Mouse (Mus musculus): Measurements from ENCODE around the gene Loxl3. TPM values are rescaled to one million over a fixed set of nuclear protein-coding genes. Genes with fewer than 3 reads are reported as not detected.
A peak's percentile ranks its signal among the peaks of the same experiment; 100 is the strongest.

Loxl3 gene
- polyA plus RNA-seq, 1 experiment from 2014 or later, result 8.0 TPM

DNA sequence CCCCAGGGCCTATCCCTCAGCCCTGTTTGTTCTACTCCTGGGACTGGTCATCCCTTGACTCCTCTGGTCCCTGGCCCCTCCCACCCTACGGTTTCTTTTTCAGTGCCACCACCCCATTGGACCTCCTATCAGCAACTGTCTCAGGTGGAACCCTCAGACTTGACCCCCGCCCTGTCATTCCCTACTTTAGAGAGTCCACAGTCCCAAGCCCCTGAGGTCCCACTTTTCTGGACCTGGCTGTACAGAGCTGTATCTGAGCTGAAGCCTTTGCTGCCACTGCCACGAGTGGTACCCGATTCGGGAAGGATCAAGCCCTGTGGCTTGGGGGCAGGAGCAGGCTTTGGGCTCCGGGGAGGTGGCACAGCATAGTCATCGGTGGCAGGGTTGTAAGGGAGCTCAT lies 2.9 kb upstream of the Loxl3 start:
- H3K36me3 ChIP-seq, result peaks cover 6% of the 10 kb centered on the region; the same call in 1 of the 2 replicates
- peaks cover 64% of the 10 kb centered on the region for H3K27me3 ChIP-seq (replicated peaks)
- no peak overlapping the region for H3K4me2 ChIP-seq
- no peak overlapping the region for H3K27ac ChIP-seq (ENCODE audit: poor library complexity, severe bottlenecking)
- H3K4me3 ChIP-seq, result no peak overlapping the region
- H3K9me3 ChIP-seq (replicated peaks), result no peaks in the 10 kb centered on the region
- peaks cover 44% of the 10 kb centered on the region for H3K4me1 ChIP-seq (replicated peaks)
- no peak for ATAC-seq (ENCODE audit: insufficient number of reproducible peaks, low FRiP score)
- no peak overlapping the region for H3K9ac ChIP-seq
- 78% methylated on average over 7 of the region's 7 CpGs for WGBS

DNA sequence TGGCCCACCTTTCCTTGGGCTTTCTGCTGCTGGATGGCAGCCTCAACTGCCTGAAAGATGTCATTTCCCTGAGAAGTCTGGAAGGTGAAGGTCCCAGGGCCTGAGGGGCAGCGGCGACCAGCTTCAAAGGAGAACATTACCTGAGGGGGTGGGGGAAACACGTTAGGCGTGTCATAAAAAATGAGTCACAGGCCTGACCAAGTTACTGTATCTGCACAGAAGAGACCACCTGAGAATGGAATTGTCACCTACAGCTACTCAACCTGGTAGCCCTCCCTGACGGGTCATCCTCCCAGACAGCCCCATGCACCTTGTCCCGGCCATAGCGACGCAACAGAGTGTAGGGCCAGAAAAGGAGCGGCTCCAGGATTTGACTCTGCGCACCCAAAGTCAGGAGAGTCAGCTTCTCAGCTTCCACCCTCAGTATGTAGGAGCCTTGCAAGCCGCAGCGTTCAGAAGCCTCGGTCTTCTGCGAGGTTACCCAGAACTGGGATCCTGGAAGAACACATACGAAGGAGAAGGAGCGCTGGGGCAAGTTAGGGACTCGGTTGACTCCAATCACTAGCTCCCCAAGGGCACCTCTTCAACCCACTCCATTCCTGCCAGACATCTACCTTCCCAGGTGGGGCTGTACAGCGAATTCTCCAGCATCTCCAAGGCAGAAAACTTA lies 1.9 kb upstream of the Loxl3 start:
- 37% methylated on average over 18 of the region's 18 CpGs for WGBS
- Histone ChIP-seq H3K4me2 (peak overlapping the region; percentile 76), H3K9me3 (replicated peaks) (no peaks in the 10 kb centered on the region), H3K4me1 (replicated peaks) (peaks cover 44% of the 10 kb centered on the region), H3K27me3 (replicated peaks) (peaks cover 70% of the 10 kb centered on the region), H3K27ac (ENCODE audit: poor library complexity, severe bottlenecking) (no peak overlapping the region), H3K36me3 (peaks cover 6% of the 10 kb centered on the region; the same call in 1 of the 2 replicates), H3K4me3 (peak overlapping the region; percentile 73), H3K9ac (peak overlapping the region; percentile 75; the same call in 1 of the 2 replicates)
- no peak for ATAC-seq (ENCODE audit: insufficient number of reproducible peaks, low FRiP score)

GRCm38 (mm10) chr6:83032769-83033191 lies 1.2 kb upstream of the Loxl3 start:
- Histone ChIP-seq H3K36me3 (peaks cover 6% of the 10 kb centered on the region; the same call in 1 of the 2 replicates), H3K4me3 (peak overlapping the region; percentile 73), H3K9ac (peak overlapping the region; percentile 75), H3K4me2 (peak overlapping the region; percentile 76), H3K4me1 (replicated peaks) (peaks cover 41% of the 10 kb centered on the region), H3K9me3 (replicated peaks) (no peaks in the 10 kb centered on the region), H3K27ac (ENCODE audit: poor library complexity, severe bottlenecking) (0 out of 2 replicates have a peak overlapping the region, but pooled peaks have one; percentile 2), H3K27me3 (replicated peaks) (peaks cover 70% of the 10 kb centered on the region)
- peak; percentile 64 for ATAC-seq (ENCODE audit: insufficient number of reproducible peaks, low FRiP score)
- under 1% methylated on average over 31 of the region's 31 CpGs for WGBS

GRCm38 (mm10) chr6:83034463-83035055 lies 586 bp downstream of the Loxl3 start:
- no peak for ATAC-seq (ENCODE audit: insufficient number of reproducible peaks, low FRiP score)
- WGBS, result 27% methylated on average over 5 of the region's 5 CpGs
- Histone ChIP-seq H3K27ac (ENCODE audit: poor library complexity, severe bottlenecking) (peak overlapping the region; percentile 8; the same call in 1 of the 2 replicates), H3K4me1 (replicated peaks) (peaks cover 46% of the 10 kb centered on the region), H3K4me3 (peak overlapping the region; percentile 73), H3K27me3 (replicated peaks) (peaks cover 58% of the 10 kb centered on the region), H3K36me3 (peaks cover 6% of the 10 kb centered on the region; the same call in 1 of the 2 replicates), H3K4me2 (peak overlapping the region; percentile 76), H3K9ac (peak overlapping the region; percentile 75; the same call in 1 of the 2 replicates), H3K9me3 (replicated peaks) (no peaks in the 10 kb centered on the region)

- 70% methylated on average over 8 of the region's 8 CpGs for WGBS
- peaks cover 29% of the 10 kb centered on the region for H3K4me1 ChIP-seq (replicated peaks)
- no peak overlapping the region for H3K4me2 ChIP-seq
- H3K36me3 ChIP-seq, result no peaks in the 10 kb centered on the region
- no peak for ATAC-seq (ENCODE audit: insufficient number of reproducible peaks, low FRiP score)
- peaks cover 54% of the 10 kb centered on the region for H3K27me3 ChIP-seq (replicated peaks)
- H3K4me3 ChIP-seq, result no peak overlapping the region
- H3K27ac ChIP-seq (ENCODE audit: poor library complexity, severe bottlenecking), result no peak overlapping the region
- no peaks in the 10 kb centered on the region for H3K9me3 ChIP-seq (replicated peaks)
- H3K9ac ChIP-seq, result no peak overlapping the region
These were observed 3.2 kb downstream of the Loxl3 start for GRCm38 (mm10) chr6:83037188-83037587.

DNA sequence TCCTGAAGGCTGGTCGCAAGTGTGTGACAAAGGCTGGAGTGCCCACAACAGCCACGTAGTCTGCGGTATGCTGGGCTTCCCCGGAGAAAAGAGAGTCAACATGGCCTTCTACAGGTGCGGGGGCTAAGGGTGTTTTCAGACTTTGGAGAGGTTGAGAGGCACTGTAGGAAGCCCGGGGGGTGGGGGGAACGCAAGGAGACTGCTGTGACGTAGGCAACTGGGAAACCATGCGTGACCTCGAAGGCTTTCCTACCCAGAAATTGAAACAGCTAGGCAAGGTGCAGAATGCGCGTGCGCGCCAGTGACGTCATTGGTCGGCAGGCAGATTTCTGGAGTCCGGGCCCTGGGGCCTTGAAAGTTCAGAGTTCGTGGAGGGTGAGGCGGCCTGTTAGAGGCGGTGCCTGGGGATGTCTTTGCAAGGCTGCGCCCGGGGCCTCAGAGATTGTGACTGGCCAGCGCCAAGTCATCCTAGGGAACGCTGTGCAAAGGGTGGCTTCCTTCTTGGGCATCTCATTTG lies 4.6 kb downstream of the Loxl3 start:
- Histone ChIP-seq H3K36me3 (no peaks in the 10 kb centered on the region), H3K4me1 (replicated peaks) (peaks cover 26% of the 10 kb centered on the region), H3K4me2 (peak overlapping the region; percentile 59), H3K4me3 (peak overlapping the region; percentile 21), H3K9ac (no peak overlapping the region), H3K27me3 (replicated peaks) (peaks cover 64% of the 10 kb centered on the region), H3K9me3 (replicated peaks) (no peaks in the 10 kb centered on the region), H3K27ac (ENCODE audit: poor library complexity, severe bottlenecking) (no peak overlapping the region)
- peak; percentile 75 for ATAC-seq (ENCODE audit: insufficient number of reproducible peaks, low FRiP score)
- WGBS, result 11% methylated on average over 24 of the region's 24 CpGs

DNA sequence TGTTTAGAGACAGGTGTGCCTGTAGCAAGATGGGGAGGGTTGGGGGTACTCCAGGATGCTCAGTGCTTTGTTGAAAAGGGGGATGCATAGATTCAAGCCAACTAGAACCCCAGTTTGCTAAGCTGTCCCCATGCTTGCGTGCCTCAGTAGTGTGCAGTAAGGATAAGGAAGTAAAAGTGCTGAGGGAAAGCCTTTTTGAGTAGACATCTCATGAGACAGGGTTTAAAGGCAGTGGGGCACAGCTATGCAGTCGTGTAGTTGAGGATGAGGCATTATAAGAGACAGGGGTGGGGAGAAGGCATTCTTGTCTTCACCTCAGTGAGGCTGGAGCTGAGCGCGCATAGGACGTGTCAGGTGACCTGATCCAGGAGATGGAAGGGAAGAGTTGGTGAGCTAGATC lies 6.6 kb downstream of the Loxl3 start:
- ATAC-seq (ENCODE audit: insufficient number of reproducible peaks, low FRiP score), result no peak
- H3K27ac ChIP-seq (ENCODE audit: poor library complexity, severe bottlenecking), result no peak overlapping the region
- peaks cover 62% of the 10 kb centered on the region for H3K27me3 ChIP-seq (replicated peaks)
- H3K4me2 ChIP-seq, result no peak overlapping the region
- H3K36me3 ChIP-seq, result no peaks in the 10 kb centered on the region
- no peak overlapping the region for H3K4me3 ChIP-seq
- H3K9ac ChIP-seq, result no peak overlapping the region
- H3K9me3 ChIP-seq (replicated peaks), result no peaks in the 10 kb centered on the region
- 76% methylated on average over 5 of the region's 5 CpGs for WGBS
- peaks cover 27% of the 10 kb centered on the region for H3K4me1 ChIP-seq (replicated peaks)

DNA sequence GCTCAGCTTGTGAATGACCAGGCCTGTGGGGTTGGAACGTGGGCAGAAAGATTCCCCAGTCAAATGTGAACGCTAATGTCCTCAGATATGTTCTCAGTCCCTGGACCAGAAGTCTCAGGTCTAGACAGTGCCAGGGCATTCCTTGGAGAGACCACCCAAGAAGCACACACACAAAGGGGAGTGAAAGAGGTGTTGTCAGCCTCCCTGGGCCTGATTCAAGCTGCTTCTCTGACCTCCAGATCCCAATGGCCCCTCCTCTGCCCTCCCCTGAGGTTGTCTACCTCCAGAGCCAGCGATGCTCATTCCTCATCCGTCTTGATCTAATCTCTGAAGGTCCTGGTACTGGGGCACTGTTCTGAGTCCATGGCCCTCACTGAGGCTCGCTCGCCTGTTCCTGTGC lies 9.6 kb downstream of the Loxl3 start:
- 56% methylated on average over 6 of the region's 6 CpGs for WGBS
- no peak overlapping the region for H3K4me2 ChIP-seq
- no peak overlapping the region for H3K4me3 ChIP-seq
- no peaks in the 10 kb centered on the region for H3K36me3 ChIP-seq
- H3K9me3 ChIP-seq (replicated peaks), result no peaks in the 10 kb centered on the region
- H3K4me1 ChIP-seq (replicated peaks), result peaks cover 22% of the 10 kb centered on the region
- no peak for ATAC-seq (ENCODE audit: insufficient number of reproducible peaks, low FRiP score)
- peak overlapping the region; percentile 66; the same call in 1 of the 2 replicates for H3K27ac ChIP-seq (ENCODE audit: poor library complexity, severe bottlenecking)
- H3K9ac ChIP-seq, result no peak overlapping the region
- peaks cover 59% of the 10 kb centered on the region for H3K27me3 ChIP-seq (replicated peaks)

- Histone ChIP-seq H3K4me1 (replicated peaks) (peaks cover 20% of the 10 kb centered on the region), H3K9me3 (replicated peaks) (no peaks in the 10 kb centered on the region), H3K36me3 (no peaks in the 10 kb centered on the region), H3K27me3 (replicated peaks) (peaks cover 64% of the 10 kb centered on the region), H3K27ac (ENCODE audit: poor library complexity, severe bottlenecking) (peak overlapping the region; percentile 66), H3K4me3 (no peak overlapping the region), H3K4me2 (no peak overlapping the region), H3K9ac (no peak overlapping the region)
- 82% methylated on average over 5 of the region's 5 CpGs for WGBS
- no peak for ATAC-seq (ENCODE audit: insufficient number of reproducible peaks, low FRiP score)
These were observed 10.0 kb downstream of the Loxl3 start for GRCm38 (mm10) chr6:83043993-83044392.

- H3K36me3 ChIP-seq, result 0 out of 2 replicates have a peak, but pooled peaks cover 4% of the 10 kb centered on the region
- 29% methylated on average over 9 of the region's 9 CpGs for WGBS
- H3K9me3 ChIP-seq (replicated peaks), result no peaks in the 10 kb centered on the region
- H3K4me2 ChIP-seq, result no peak overlapping the region; the same call in 1 of the 2 replicates
- no peak overlapping the region for H3K9ac ChIP-seq
- H3K27me3 ChIP-seq (replicated peaks), result peaks cover 68% of the 10 kb centered on the region
- peaks cover 20% of the 10 kb centered on the region for H3K4me1 ChIP-seq (replicated peaks)
- ATAC-seq (ENCODE audit: insufficient number of reproducible peaks, low FRiP score), result peak; percentile 79
- H3K4me3 ChIP-seq, result no peak overlapping the region
- peak overlapping the region; percentile 66 for H3K27ac ChIP-seq (ENCODE audit: poor library complexity, severe bottlenecking)
These were observed 10.8 kb downstream of the Loxl3 start for GRCm38 (mm10) chr6:83044742-83045141.

DNA sequence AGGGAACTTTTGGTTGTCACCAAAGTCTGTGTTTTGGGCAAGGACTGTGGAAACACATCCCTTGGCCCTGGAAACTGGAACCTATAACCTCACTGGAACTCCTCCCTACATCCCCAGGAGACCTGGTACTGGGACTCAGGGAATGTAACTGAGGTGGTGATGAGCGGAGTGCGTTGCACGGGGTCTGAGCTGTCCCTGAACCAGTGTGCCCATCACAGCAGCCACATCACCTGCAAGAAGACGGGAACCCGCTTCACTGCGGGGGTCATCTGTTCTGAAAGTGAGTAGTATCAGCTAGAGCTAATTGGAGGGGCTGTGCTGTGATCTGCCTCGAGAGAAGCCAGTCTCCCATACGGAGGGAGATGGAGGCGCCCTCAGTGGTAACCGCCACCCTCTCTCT lies 15.4 kb downstream of the Loxl3 start:
- peaks cover 19% of the 10 kb centered on the region for H3K4me1 ChIP-seq (replicated peaks)
- ATAC-seq (ENCODE audit: insufficient number of reproducible peaks, low FRiP score), result no peak
- no peak overlapping the region for H3K27ac ChIP-seq (ENCODE audit: poor library complexity, severe bottlenecking)

More for the DNA sequence above, 15.4 kb downstream of the Loxl3 start:
- H3K4me2 ChIP-seq, result no peak overlapping the region
- H3K36me3 ChIP-seq, result peaks cover 19% of the 10 kb centered on the region
- no peak overlapping the region for H3K4me3 ChIP-seq
- H3K9ac ChIP-seq, result no peak overlapping the region
- peaks cover 40% of the 10 kb centered on the region for H3K27me3 ChIP-seq (replicated peaks)
- no peaks in the 10 kb centered on the region for H3K9me3 ChIP-seq (replicated peaks)
- WGBS, result 71% methylated on average over 10 of the region's 10 CpGs
